Comparison of ENCODE assay signal across 21 mouse cellular contexts in the genomic region with DNA sequence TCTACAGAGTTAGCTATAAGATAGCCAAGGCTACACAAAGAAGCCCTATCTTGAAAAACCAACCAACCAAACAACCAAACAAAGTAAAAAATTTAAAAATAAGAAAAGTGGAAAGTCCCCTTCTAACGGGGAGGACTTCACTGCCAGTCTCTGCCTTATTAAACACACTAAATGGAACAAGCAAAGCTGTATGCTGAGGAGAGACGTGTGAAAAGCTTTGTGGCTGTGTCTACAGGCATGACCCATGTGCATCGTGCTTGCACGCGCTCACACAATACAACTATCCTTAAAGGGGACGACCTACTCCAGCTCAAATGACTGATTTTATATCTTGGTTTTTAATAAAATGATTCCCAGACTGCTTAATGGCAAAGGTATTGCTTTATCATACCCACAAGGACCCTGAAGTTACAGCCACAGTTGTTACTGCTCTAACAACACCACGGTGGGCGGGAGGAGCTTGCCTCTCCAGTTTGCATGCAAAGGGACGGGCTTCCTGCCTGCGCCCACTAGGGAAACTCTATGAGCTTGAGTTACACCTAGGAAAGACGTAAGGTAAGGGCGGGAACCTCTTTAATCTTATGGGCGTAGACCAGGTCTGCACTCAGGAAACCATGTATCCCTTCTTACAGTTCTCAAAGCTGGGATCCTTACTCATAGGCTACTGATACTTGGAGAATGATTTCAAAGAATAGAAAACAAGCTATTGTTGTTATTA. TPM values are rescaled to one million over a fixed set of nuclear protein-coding genes. Genes with fewer than 3 reads are reported as not detected.
DNase-seq lines count a peak whose midpoint lies in the region; ATAC-seq and TF ChIP-seq lines count a peak whose summit lies in the region.
"Had no signal": no experiment of that assay in that cellular context is flagged by ENCODE, and none has a peak within 500 bp of the region (broad histone marks: within the 10 kb centered on the region; RNA-seq: fewer than 3 reads in every experiment).

No protein-coding gene starts in this region.

- H3K36me3 ChIP-seq in forebrain, embryonic 10.5 days (replicated peaks): no peaks in the 10 kb centered on the region
- H3K36me3 ChIP-seq: embryonic facial prominence, embryonic 15.5 days; hindbrain, embryonic 10.5 days; limb, embryonic 13.5 days; midbrain, embryonic 10.5 days; neural tube, embryonic 12.5 days had no signal

- peak; percentile 79 for ATAC-seq in CD4-positive, CD25-positive, alpha-beta regulatory T cell, adult 4 months

- peak; percentile 61 to 69 for DNase-seq in B cell, adult 2 months
- peak; percentile 60 for DNase-seq in induced T-regulatory cell, adult 2 months (ENCODE audit: low read depth)
- DNase-seq in lung, postnatal 25 days (ENCODE audit: low spot score): peak; percentile 30
- DNase-seq in forebrain, embryonic 10.5 days (ENCODE audit: extremely low spot score, low spot score): no peak
- DNase-seq in cerebellum, adult 2 months: no peak
- DNase-seq in adrenal gland, postnatal 36 days: no peak
- no peak for DNase-seq in urinary bladder, postnatal 4 days (ENCODE audit: low spot score in 2 of 2)
- DNase-seq: adrenal gland, adult 8-10 months; cerebellum, adult 9-11 months; kidney, postnatal 14 days; layer of hippocampus, postnatal 36 days; thymus, postnatal 36 days had no signal

- no peak overlapping the region for H3K4me3 ChIP-seq in forebrain, embryonic 10.5 days
- no peak overlapping the region for H3K4me3 ChIP-seq in cerebellum, adult 2 months (replicated peaks; ENCODE audit: insufficient read depth, low read depth, low read length)
- H3K4me3 ChIP-seq: embryonic facial prominence, embryonic 15.5 days; hindbrain, embryonic 10.5 days; layer of hippocampus, adult 2 months; limb, embryonic 13.5 days; midbrain, embryonic 10.5 days; neural tube, embryonic 12.5 days had no signal

- no peak for TF ChIP-seq CTCF in cerebellum, adult 2 months (IDR thresholded peaks at IDR 0.05; ENCODE audit: borderline replicate concordance, insufficient read depth, low read depth, low read length)

- peaks cover 8% of the 10 kb centered on the region; the same call in 1 of the 2 replicates for H3K4me1 ChIP-seq in forebrain, embryonic 10.5 days
- H3K4me1 ChIP-seq in cerebellum, adult 2 months (ENCODE audit: control insufficient read depth, insufficient read depth, low read length): no peaks in the 10 kb centered on the region
- H3K4me1 ChIP-seq: neural tube, embryonic 12.5 days had no signal

- TF ChIP-seq POLR2A in cerebellum, adult 2 months (IDR thresholded peaks at IDR 0.05; ENCODE audit: borderline replicate concordance, insufficient read depth, low read length): no peak

- H3K27ac ChIP-seq in forebrain, embryonic 10.5 days: no peak overlapping the region
- H3K27ac ChIP-seq in cerebellum, adult 2 months (ENCODE audit: insufficient read depth, low read length): no peak overlapping the region
- H3K27ac ChIP-seq: hindbrain, embryonic 10.5 days; layer of hippocampus, adult 2 months; limb, embryonic 13.5 days; liver, embryonic 14.5 days; macrophage; midbrain, embryonic 10.5 days; neural tube, embryonic 12.5 days had no signal

- no peaks in the 10 kb centered on the region for H3K27me3 ChIP-seq in forebrain, embryonic 10.5 days (ENCODE audit: poor library complexity, severe bottlenecking)
- no peaks in the 10 kb centered on the region for H3K27me3 ChIP-seq in cerebellum, adult 2 months (ENCODE audit: control insufficient read depth, insufficient read depth, low read length)
- H3K27me3 ChIP-seq: embryonic facial prominence, embryonic 15.5 days; limb, embryonic 13.5 days; neural tube, embryonic 12.5 days had no signal

- H3K9me3 ChIP-seq in forebrain, embryonic 10.5 days: no peaks in the 10 kb centered on the region
- H3K9me3 ChIP-seq: embryonic facial prominence, embryonic 15.5 days; hindbrain, embryonic 10.5 days; limb, embryonic 13.5 days; midbrain, embryonic 10.5 days; neural tube, embryonic 12.5 days had no signal

- WGBS in forebrain, embryonic 10.5 days: 82% methylated on average over 13 of the region's 13 CpGs
- WGBS in cerebellum, adult 2 months: 86% methylated on average over 13 of the region's 13 CpGs

RNA-seq across cellular contexts. Expression of a gene that starts 11.2 kb away (rescaled TPM):
- 10 to 100 TPM; 15.6 to 15.8 TPM for polyA plus RNA-seq in CD4-positive, CD25-positive, alpha-beta regulatory T cell, adult 4 months (2017; shearing (Covaris generic))
- polyA plus RNA-seq in forebrain, embryonic 10.5 days (2016; fragmentation: Nextera tagmentation; extraction: Ambion mirVana): 40.6 and 41.6 TPM in 2 replicates
- polyA plus RNA-seq in cerebellum, adult 2 months (2012; rRNA removed): 16.7 and 17.3 TPM in 2 replicates
- 10 to 100 TPM; 21.0 to 23.3 TPM for total RNA-seq in adrenal gland, postnatal 36 days (2021)

Comparison
In these comparisons a context has a peak if more than half of its experiments do, and no peak if none do; other contexts are left out.
1. DNase-seq: peak in B cell, adult 2 months (2 of 2), induced T-regulatory cell, adult 2 months (single experiment) and lung, postnatal 25 days (single experiment); none in forebrain, embryonic 10.5 days (single experiment), cerebellum, adult 2 months (0 of 2), adrenal gland, postnatal 36 days (0 of 2) and urinary bladder, postnatal 4 days (0 of 2).